12 mouse cellular contexts compared by ENCODE assay signal in the genomic region with DNA sequence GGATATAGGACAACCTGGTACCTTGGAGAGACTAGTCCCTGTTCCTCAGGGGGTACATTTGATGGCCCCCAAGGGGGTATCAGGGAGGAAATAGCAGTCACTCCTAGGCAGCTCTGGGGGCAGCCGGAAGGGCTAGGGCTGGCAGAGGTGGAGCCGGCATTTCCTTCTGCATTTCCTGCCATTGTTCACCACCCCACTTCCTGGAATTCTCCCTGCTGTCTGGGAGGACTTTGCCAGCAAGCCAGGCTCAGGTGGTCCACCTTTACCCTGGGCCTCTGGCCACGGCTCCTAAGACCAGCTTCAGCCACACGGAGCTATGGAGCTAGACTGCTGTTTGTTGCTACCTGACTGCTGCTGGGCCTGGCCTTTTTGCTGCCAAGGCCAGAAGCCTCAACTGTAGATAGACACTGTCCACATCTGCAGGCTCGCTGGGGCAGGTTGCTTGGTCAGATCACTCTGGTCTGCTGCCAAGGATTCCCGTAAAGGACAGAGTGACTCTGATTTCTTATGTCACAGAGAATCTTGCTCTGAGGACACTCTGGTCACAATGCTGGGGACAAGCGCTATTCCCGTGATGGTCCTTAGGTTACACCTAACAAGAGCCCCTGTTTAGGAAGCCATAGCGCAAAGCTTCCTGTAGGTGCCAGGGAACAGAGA. TPM values are rescaled to one million over a fixed set of nuclear protein-coding genes. Genes with fewer than 3 reads are reported as not detected.
DNase-seq lines count a peak whose midpoint lies in the region; ATAC-seq and TF ChIP-seq lines count a peak whose summit lies in the region.
"Had no signal": no experiment of that assay in that cellular context is flagged by ENCODE, and none has a peak within 500 bp of the region (broad histone marks: within the 10 kb centered on the region; RNA-seq: fewer than 3 reads in every experiment).

No protein-coding gene starts in this region.

- no peaks in the 10 kb centered on the region for H3K9me3 ChIP-seq in ES-Bruce4 (replicated peaks; ENCODE audit: control insufficient read depth, insufficient read depth, low read length, poor library complexity, severe bottlenecking)
- H3K9me3 ChIP-seq in heart, postnatal 0 days (replicated peaks; ENCODE audit: control insufficient read depth, low read length) = no peaks in the 10 kb centered on the region
- H3K9me3 ChIP-seq: limb, embryonic 13.5 days had no signal

- H3K27ac ChIP-seq in ES-Bruce4 (ENCODE audit: insufficient read depth, low read length) = no peak overlapping the region; the same call in 1 of the 2 replicates
- peak overlapping the region; percentile 76 for H3K27ac ChIP-seq in heart, postnatal 0 days (ENCODE audit: low read depth)
- H3K27ac ChIP-seq: hindbrain, postnatal 0 days; limb, embryonic 13.5 days had no signal

- WGBS in heart, postnatal 0 days = 57% methylated on average over 9 of the region's 9 CpGs

- no peak for TF ChIP-seq POLR2A in ES-Bruce4 (IDR thresholded peaks at IDR 0.05; ENCODE audit: insufficient read depth, low read length)

- peaks cover 15% of the 10 kb centered on the region for H3K4me1 ChIP-seq in ES-Bruce4 (ENCODE audit: control insufficient read depth, insufficient read depth, low read length)
- H3K4me1 ChIP-seq in heart, postnatal 0 days (ENCODE audit: control insufficient read depth, insufficient read depth) = peaks cover 13% of the 10 kb centered on the region

- H3K4me2 ChIP-seq in heart, postnatal 0 days (ENCODE audit: low read depth, low read length) = no peak overlapping the region
- H3K4me2 ChIP-seq: limb, embryonic 13.5 days had no signal

- no peak overlapping the region for H3K9ac ChIP-seq in ES-Bruce4 (ENCODE audit: low read depth, poor library complexity, severe bottlenecking)
- H3K9ac ChIP-seq in heart, postnatal 0 days (replicated peaks; ENCODE audit: low read depth, low read length) = no peak overlapping the region
- H3K9ac ChIP-seq: limb, embryonic 13.5 days had no signal

- ATAC-seq in heart, postnatal 0 days (ENCODE audit: insufficient read depth, low read depth) = peak; percentile 22; the same call in 1 of the 2 replicates
- ATAC-seq: hindbrain, postnatal 0 days had no signal

- 0 out of 2 replicates have a peak, but pooled peaks have one; percentile 23 for TF ChIP-seq EP300 in ES-Bruce4 (IDR thresholded peaks at IDR 0.05; ENCODE audit: insufficient read depth, low read depth, low read length)
- TF ChIP-seq EP300 in heart, postnatal 0 days (IDR thresholded peaks at IDR 0.05; ENCODE audit: low read depth) = peak; percentile 52; the same call in 1 of the 2 replicates

- DNase-seq in adrenal gland, adult 2 months = peak; percentile 50
- no peak for DNase-seq in adrenal gland, adult 8-10 months
- no peak for DNase-seq in heart, postnatal 0 days (ENCODE audit: low spot score)
- peak; percentile 59 to 71 for DNase-seq in kidney, postnatal 36 days
- DNase-seq in left cerebral cortex, adult 9 months (ENCODE audit: low spot score in 2 of 2) = no peak
- DNase-seq in T-cell, adult 2 months (ENCODE audit: low spot score) = no peak
- no peak for DNase-seq in layer of hippocampus, postnatal 36 days
- DNase-seq: cerebellum, adult 8-10 months; spleen, adult 18-20 months had no signal

- TF ChIP-seq CTCF in ES-Bruce4 (IDR thresholded peaks at IDR 0.05; ENCODE audit: low read depth, low read length) = no peak
- no peak for TF ChIP-seq CTCF in heart, postnatal 0 days (IDR thresholded peaks at IDR 0.05; ENCODE audit: low read depth)

- no peak overlapping the region for H3K4me3 ChIP-seq in ES-Bruce4 (ENCODE audit: low read depth, low read length)
- no peak overlapping the region for H3K4me3 ChIP-seq in heart, postnatal 0 days (ENCODE audit: low read depth, low read length)
- H3K4me3 ChIP-seq: limb, embryonic 13.5 days had no signal

- H3K27me3 ChIP-seq in ES-Bruce4 (ENCODE audit: control insufficient read depth, insufficient read depth, low read length, poor library complexity, severe bottlenecking) = no peaks in the 10 kb centered on the region
- no peaks in the 10 kb centered on the region for H3K27me3 ChIP-seq in heart, postnatal 0 days (ENCODE audit: control insufficient read depth, insufficient read depth, low read length)
- H3K27me3 ChIP-seq: limb, embryonic 13.5 days had no signal

- no peaks in the 10 kb centered on the region for H3K36me3 ChIP-seq in ES-Bruce4 (ENCODE audit: control insufficient read depth, insufficient read depth, low read length, poor library complexity, severe bottlenecking)
- H3K36me3 ChIP-seq in heart, postnatal 0 days (replicated peaks; ENCODE audit: control insufficient read depth, insufficient read depth, low read length) = no peaks in the 10 kb centered on the region
- H3K36me3 ChIP-seq: limb, embryonic 13.5 days had no signal

RNA-seq across cellular contexts. Expression of a gene that starts 45.6 kb away (rescaled TPM):
- total RNA-seq in adrenal gland, adult 2 months (2021) = 10 to 100 TPM; 54.4 to 64.2 TPM
- 21.3 and 31.0 TPM in 2 replicates for polyA plus RNA-seq in adrenal gland, adult 2 months (2012; rRNA removed)
- 10 to 100 TPM; 46.1 to 59.1 (median 51.7) TPM for total RNA-seq in adrenal gland, adult 8-10 months (2022)
- polyA plus RNA-seq in ES-Bruce4 (2011; ENCODE audit: insufficient read depth, insufficient read length, low read depth, missing spikeins) = 15.0 and 18.5 TPM in 2 replicates
- total RNA-seq in heart, postnatal 0 days (2014; rRNA removed; ENCODE audit: low replicate concordance) = 20.2 and 21.9 TPM in 2 replicates
- polyA plus RNA-seq in heart, postnatal 0 days (2015; fragmentation: Nextera tagmentation; extraction: Ambion mirVana) = 14.1 and 15.0 TPM in 2 replicates
- total RNA-seq in layer of hippocampus, postnatal 36 days (2021) = 1 to 10 TPM; 1.4 to 1.7 TPM

Comparison
In these comparisons a context has a peak if more than half of its experiments do, and no peak if none do; other contexts are left out.
1. DNase-seq: peak in adrenal gland, adult 2 months (single experiment) and kidney, postnatal 36 days (2 of 2); none in adrenal gland, adult 8-10 months (single experiment), heart, postnatal 0 days (single experiment), left cerebral cortex, adult 9 months (0 of 2), T-cell, adult 2 months (single experiment) and layer of hippocampus, postnatal 36 days (0 of 2).